Mouse (Mus musculus): ENCODE data around the gene Clcn6.

Clcn6 gene

GRCm38 (mm10) chr4:147985205-147986132 is 53.2 kb downstream of the Clcn6 start, which contains the start of gene Nppb:
Gene Nppb, plus strand, starts transcription at chr4:147985788.
- peak; percentile 49 for DNase-seq (ENCODE audit: low spot score)

GRCm38 (mm10) chr4:147979441-147979860 is 59.2 kb downstream of the Clcn6 start:
- DNase-seq (ENCODE audit: low spot score) = no peak

DNA sequence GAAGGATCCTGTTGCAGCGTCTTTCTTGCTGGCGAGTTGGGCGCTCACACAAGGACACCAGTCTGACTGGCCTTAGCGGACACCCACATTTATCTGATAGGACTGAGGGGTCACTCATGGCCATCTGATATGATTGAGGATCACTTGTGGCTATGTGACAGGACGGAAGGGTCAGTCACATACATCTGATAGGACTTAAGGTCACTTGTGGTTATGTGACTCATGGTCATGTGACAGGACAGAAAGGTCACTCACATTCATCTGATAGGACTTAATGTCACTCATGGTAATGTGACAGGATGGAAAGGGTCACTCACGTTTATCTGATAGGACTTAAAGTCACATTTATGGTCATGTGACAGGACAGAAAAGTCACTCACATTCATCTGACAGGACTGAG is 60.2 kb downstream of the Clcn6 start:
- no peak for DNase-seq (ENCODE audit: low spot score)

GRCm38 (mm10) chr4:147977726-147978125 is 60.9 kb downstream of the Clcn6 start:
- no peak for DNase-seq (ENCODE audit: low spot score)

- DNase-seq (ENCODE audit: low spot score) = no peak
Observed at GRCm38 (mm10) chr4:147976237-147976636, 62.4 kb downstream of the Clcn6 start.

- DNase-seq (ENCODE audit: low spot score) = no peak
Observed at GRCm38 (mm10) chr4:147969337-147969736, 69.3 kb downstream of the Clcn6 start.

GRCm38 (mm10) chr4:147968816-147969215 is 69.8 kb downstream of the Clcn6 start:
- DNase-seq (ENCODE audit: low spot score) = no peak

- no peak for DNase-seq (ENCODE audit: low spot score)
Observed at GRCm38 (mm10) chr4:147965712-147966111, 72.9 kb downstream of the Clcn6 start.

GRCm38 (mm10) chr4:147963623-147964022 is 75.0 kb downstream of the Clcn6 start:
- DNase-seq (ENCODE audit: low spot score) = no peak

DNA sequence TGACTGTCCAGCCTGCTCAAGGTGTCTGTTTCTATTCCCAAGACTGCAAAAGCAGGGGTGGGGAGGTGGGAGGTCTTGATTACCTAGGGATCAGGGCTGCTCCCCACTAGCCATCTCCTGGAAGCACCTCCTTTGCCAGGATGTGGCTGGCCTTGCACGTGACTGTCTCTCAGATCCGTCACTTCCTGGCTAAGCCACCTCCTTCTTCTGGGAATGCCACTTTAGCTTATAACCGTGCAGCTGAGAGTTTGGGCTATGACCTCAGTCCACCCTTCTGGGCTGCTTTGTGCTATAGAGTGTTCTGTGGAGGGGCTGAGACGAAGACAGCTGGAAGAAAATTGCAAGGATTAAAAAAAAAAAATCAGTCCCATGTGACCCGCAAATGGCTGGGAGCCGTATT is 75.8 kb downstream of the Clcn6 start:
- DNase-seq (ENCODE audit: low spot score) = no peak

- DNase-seq (ENCODE audit: low spot score) = peak; percentile 38
Observed at GRCm38 (mm10) chr4:147959881-147960831, 78.5 kb downstream of the Clcn6 start.

DNA sequence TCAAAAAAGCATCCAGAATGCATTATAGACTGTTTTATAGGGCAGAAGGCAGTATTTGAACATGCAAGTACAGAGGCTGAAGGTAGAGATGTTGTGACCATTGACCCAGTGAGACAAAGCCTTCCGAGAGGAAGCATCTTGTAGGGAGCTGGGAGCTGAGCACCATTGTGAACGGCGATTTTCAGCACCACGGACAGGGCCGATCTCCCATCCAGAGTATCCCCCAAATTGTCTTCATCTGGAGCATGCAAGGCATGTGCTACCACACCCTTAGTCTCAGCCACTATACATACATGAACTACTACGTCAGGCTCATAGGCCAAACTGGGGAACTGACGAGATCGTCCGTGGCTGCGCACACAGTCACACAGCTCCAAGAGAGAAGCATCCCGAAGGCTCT is 81.5 kb downstream of the Clcn6 start:
- no peak for DNase-seq (ENCODE audit: low spot score)
